Mouse (Mus musculus) heart, embryonic 11.5 days (tissue): Measurements from ENCODE around the gene Tnfsf12. TPM values are rescaled to one million over a fixed set of nuclear protein-coding genes. Genes with fewer than 3 reads are reported as not detected.

Source experiments
- ATAC-seq: fragments of 200-750 bp; cut with Nextera tagmentation; replicated peaks from 2 replicates; pipeline ENCODE4 v1.8.0; 2017; ENCODE audit warnings: moderate library complexity; ENCODE audit not compliant: insufficient number of reproducible peaks, low FRiP score, low TSS enrichment
- H3K27ac ChIP-seq: fragments of 300-500 bp; sonication (generic); 2 replicates; pipeline ENCODE4 v1.5.1; 2014; ENCODE audit warnings: mild to moderate bottlenecking, low read depth, low read length
- H3K27me3 ChIP-seq: fragments of 300-500 bp; sonication (generic); 2 replicates; pipeline ENCODE4 v1.6.1; 2014; ENCODE audit warnings: mild to moderate bottlenecking, low read length, mixed read lengths; ENCODE audit not compliant: control insufficient read depth, insufficient read depth
- H3K36me3 ChIP-seq: fragments of 300-500 bp; sonication (generic); 2 replicates; pipeline ENCODE4 v1.6.1; 2014; ENCODE audit warnings: mild to moderate bottlenecking, low read length, moderate library complexity, mixed read lengths; ENCODE audit not compliant: control insufficient read depth, insufficient read depth
- H3K4me1 ChIP-seq: fragments of 300-500 bp; sonication (generic); 2 replicates; pipeline ENCODE4 v1.6.1; 2014; ENCODE audit warnings: low read length; ENCODE audit not compliant: control insufficient read depth, insufficient read depth
- H3K4me2 ChIP-seq: fragments of 300-500 bp; sonication (generic); 2 replicates; pipeline ENCODE4 v1.6.1; 2014; ENCODE audit warnings: mild to moderate bottlenecking, moderate library complexity
- H3K4me3 ChIP-seq: fragments of 300-500 bp; sonication (generic); 2 replicates; pipeline ENCODE4 v1.5.1; 2014; ENCODE audit warnings: low read depth, low read length
- H3K9ac ChIP-seq: fragments of 300-500 bp; sonication (generic); 2 replicates; pipeline ENCODE4 v1.6.1; 2014; ENCODE audit warnings: mild to moderate bottlenecking, low read depth, low read length, moderate library complexity
- H3K9me3 ChIP-seq: fragments of 300-500 bp; sonication (generic); replicated peaks from 2 replicates; pipeline ENCODE4 v1.6.1; 2016; ENCODE audit warnings: low read length; ENCODE audit not compliant: control insufficient read depth
- WGBS: fragments of 180-500 bp; shearing (Covaris S2); extraction: QIAGEN DNeasy Blood & Tissue Kit; methylation state at CpG from one replicate; pipeline ENCODE4 v1.1.7; 2014; ENCODE audit not compliant: insufficient replicate concordance; 5-methylcytosine and 5-hydroxymethylcytosine counted together
- polyA plus RNA-seq: library from polyadenylated mRNA; unstranded; fragments of >200 nt; fragmentation: Nextera tagmentation; extraction: Ambion mirVana; gene quantifications from 2 replicates; pipeline ENCODE4 v1.2.1, GENCODE M21; 2014

Gene Tnfsf12
- polyA plus RNA-seq, 1 experiment from 2014 or later: 4.4 TPM

DNA sequence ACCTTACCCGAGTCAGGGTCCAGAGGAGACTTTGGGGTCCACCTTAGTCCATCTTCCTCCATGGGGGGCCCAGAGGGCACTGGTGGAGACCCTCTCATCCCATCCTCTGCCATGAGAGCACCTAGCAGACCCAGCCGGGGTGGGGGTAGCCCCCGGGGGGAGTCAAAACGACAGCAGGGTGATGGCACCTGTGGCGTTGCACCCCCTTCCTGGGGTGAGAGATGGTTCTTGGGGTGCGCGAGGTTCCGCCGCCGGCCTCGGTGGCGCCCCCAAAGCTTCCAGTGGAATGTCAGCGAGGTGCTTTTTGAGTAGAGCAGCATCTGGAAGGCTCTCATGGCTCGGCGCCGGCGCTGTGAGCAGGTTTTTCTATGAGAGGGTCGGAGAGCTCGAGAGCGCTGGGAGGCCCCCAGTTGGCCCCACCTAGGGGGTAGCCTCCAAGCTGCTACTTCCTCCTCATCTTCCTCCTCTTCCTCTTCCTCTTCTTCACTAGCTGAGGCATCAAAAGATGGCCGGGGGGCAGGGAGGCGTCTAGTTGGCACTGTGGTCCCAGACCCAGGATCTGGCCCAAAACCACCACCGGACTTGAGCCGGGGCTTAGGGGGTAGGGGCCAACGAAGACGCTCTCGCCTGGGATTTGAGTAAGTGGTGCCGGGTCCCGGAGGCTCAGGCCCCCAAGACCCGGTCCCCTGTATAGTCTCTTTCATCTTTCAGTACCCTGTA lies 15.4 kb downstream of the Tnfsf12 start:
- Histone ChIP-seq H3K4me2 (peak overlapping the region; percentile 96), H3K27me3 (no peaks in the 10 kb centered on the region; the same call in 1 of the 2 replicates), H3K36me3 (peaks cover 21% of the 10 kb centered on the region), H3K4me1 (peaks cover 17% of the 10 kb centered on the region), H3K9ac (peak overlapping the region; percentile 84), H3K4me3 (peak overlapping the region; percentile 80), H3K9me3 (no peaks in the 10 kb centered on the region), H3K27ac (no peak overlapping the region)
- 91% methylated on average over 30 of the region's 30 CpGs for WGBS
- ATAC-seq: no peak

DNA sequence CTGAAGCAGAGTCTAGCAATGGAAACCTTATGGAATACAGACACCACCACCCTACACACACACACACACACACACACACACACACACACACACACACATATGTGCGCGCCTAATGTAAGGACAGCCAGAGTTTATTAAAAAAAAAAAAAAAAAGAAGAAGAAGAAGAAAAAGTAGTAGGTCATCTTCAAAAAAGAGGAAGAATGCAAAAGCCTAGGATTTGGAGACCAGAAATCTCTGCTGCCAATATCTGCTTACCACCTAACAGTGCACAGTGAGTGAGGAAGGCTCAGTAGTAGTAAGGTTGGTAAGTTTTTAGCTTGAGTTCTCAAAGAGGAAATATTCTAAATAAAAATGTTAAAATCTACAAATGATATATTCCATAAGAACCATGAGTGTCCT lies 16.5 kb downstream of the Tnfsf12 start:
- H3K9ac ChIP-seq: no peak overlapping the region
- ATAC-seq: no peak
- no peak overlapping the region for H3K4me3 ChIP-seq
- H3K4me1 ChIP-seq: peaks cover 17% of the 10 kb centered on the region
- H3K4me2 ChIP-seq: no peak overlapping the region
- H3K36me3 ChIP-seq: peaks cover 30% of the 10 kb centered on the region
- H3K27me3 ChIP-seq: no peaks in the 10 kb centered on the region
- H3K27ac ChIP-seq: no peak overlapping the region
- H3K9me3 ChIP-seq: no peaks in the 10 kb centered on the region
- WGBS: 94% methylated on average over 2 of the region's 2 CpGs

DNA sequence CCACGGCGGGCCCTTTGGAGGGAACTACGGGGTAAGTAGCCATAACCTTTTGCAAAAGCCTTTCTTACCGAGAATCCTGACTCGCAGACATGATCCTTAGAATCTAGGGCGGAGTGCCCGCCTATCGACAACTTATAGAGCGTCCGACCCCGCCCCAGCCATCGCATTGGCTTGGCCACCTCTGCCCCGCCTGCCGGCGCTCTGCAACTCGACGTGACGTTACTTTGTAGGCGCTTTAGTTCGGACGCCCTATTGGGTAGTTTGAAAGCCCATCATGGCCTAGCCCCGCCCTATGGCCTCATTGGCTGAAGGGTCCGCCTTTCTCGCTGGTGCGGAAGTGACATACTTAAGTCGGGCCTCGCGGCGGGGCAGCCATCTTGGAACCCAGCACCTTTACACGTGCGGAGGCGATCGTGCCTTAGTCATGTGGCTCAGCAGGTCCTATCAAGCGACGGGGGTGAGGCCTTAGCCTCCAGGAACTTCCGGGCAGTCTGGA lies 23.4 kb downstream of the Tnfsf12 start, which contains the start of gene Eif4a1:
Gene Eif4a1 (minus strand): TSS at position 213 of the 496 bp plus-strand sequence.
- H3K4me1 ChIP-seq: peaks cover 8% of the 10 kb centered on the region; the same call in 1 of the 2 replicates
- no peaks in the 10 kb centered on the region for H3K9me3 ChIP-seq
- peak; percentile 97 for ATAC-seq
- peak within 1 kb of the TSS; percentile 100 for H3K4me3 ChIP-seq
- H3K4me2 ChIP-seq: peak within 1 kb of the TSS; percentile 84
- H3K27me3 ChIP-seq: no peaks in the 10 kb centered on the region
- H3K36me3 ChIP-seq: peaks cover 58% of the 10 kb centered on the region
- H3K9ac ChIP-seq: peak within 1 kb of the TSS; percentile 100
- WGBS: under 1% methylated on average over 36 of the region's 36 CpGs
- peak within 1 kb of the TSS; percentile 99 for H3K27ac ChIP-seq

DNA sequence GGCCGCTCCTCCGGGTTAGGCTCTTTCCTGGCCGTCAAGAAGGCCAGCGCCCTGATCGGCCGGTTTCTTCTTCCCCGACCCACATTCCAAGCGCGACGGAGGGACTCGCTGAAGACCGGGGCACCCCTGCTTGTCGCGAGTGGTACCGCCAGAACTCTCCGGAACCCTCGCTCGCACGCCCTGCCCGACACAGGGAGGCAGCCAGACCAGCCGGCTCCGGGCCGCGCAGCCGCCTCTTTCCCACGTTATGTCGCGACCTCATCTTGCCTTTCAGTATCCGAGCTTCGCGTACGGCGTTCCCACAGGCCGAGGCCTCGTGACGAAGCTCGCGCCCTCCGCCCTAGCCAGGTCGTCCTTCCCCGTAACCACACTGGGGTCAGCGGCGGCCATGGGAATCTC lies 23.9 kb downstream of the Tnfsf12 start:
- H3K4me1 ChIP-seq: peaks cover 8% of the 10 kb centered on the region; the same call in 1 of the 2 replicates
- 0 out of 2 replicates have a peak, but pooled peaks have one; percentile 17 for ATAC-seq
- no peaks in the 10 kb centered on the region for H3K27me3 ChIP-seq
- H3K9me3 ChIP-seq: no peaks in the 10 kb centered on the region
- H3K27ac ChIP-seq: peak overlapping the region; percentile 99
- under 1% methylated on average over 43 of the region's 43 CpGs for WGBS
- peak overlapping the region; percentile 84 for H3K4me2 ChIP-seq
- H3K9ac ChIP-seq: peak overlapping the region; percentile 100
- H3K36me3 ChIP-seq: peaks cover 58% of the 10 kb centered on the region
- H3K4me3 ChIP-seq: peak overlapping the region; percentile 100

DNA sequence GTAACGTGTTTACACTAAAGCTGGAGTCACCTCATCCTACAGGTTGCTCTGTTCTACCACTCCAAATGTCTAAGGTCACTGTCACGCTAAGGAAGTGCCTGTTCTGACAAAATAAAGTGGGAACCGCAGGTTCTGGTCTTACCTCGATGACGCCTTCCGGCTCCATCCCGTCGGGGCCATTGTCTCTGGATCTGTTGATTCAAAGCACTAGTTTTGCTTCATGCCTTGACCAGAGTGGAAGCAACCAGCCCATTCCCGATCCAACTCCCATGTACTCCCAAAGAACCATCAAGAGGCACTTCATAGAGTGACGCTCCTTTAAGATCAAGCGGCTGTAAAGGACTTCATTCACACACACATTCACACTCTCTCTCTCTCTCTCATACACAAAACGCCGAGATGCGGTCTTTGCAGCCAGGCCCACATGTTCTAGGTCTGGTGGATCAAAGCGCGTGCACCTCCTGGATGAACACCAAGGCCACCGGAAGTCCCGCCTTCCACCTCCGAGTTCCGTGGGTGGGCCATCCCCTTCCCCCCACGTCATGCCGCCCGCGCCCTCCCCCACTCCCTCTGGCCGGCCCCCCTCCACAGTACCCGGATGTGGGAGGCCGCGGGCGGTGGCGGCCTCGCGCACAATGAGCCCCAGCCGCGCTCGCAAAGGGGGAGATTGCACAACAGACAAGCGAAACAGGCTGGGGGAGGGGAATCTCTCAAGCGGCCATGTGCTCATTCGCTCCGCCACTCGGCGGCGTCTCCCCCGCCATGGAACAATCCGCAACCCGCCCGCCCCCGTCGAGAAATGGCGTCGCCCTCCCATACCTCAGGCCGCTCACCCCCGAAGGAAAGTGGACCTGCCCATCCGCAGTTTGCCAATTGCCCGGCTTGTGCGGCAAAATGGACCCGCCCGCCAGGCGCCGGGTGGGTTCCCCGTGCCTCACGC lies 24.6 kb downstream of the Tnfsf12 start:
- Histone ChIP-seq H3K27ac (peak overlapping the region; percentile 99), H3K27me3 (no peaks in the 10 kb centered on the region), H3K36me3 (peaks cover 56% of the 10 kb centered on the region), H3K4me1 (peaks cover 8% of the 10 kb centered on the region; the same call in 1 of the 2 replicates), H3K4me2 (peak overlapping the region; percentile 84), H3K4me3 (peak overlapping the region; percentile 100), H3K9me3 (no peaks in the 10 kb centered on the region), H3K9ac (peak overlapping the region; percentile 100)
- peak; percentile 69 for ATAC-seq
- WGBS: under 1% methylated on average over 61 of the region's 61 CpGs

DNA sequence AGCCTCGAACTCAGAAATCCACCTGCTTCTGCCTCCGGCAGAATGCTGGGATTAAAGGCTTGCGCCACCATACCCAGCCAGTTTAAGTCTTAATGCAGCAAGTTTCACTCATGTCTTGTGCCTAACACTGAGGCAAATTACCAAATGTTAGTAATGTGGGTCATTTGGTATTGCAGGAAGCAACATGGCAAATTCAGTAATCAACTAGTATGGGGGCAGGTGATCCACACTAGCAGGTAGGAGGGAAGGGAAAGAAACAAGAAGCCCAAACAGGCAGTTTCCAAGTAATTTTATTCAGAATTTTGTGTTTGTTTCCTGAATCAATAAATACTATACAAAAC lies 29.0 kb downstream of the Tnfsf12 start:
- Histone ChIP-seq H3K9ac (no peak overlapping the region), H3K36me3 (peaks cover 41% of the 10 kb centered on the region), H3K27ac (no peak overlapping the region), H3K4me1 (peaks cover 18% of the 10 kb centered on the region), H3K27me3 (no peaks in the 10 kb centered on the region), H3K9me3 (no peaks in the 10 kb centered on the region), H3K4me2 (no peak overlapping the region), H3K4me3 (no peak overlapping the region)
- no peak for ATAC-seq
- 87% methylated on average over 3 of the region's 3 CpGs for WGBS

DNA sequence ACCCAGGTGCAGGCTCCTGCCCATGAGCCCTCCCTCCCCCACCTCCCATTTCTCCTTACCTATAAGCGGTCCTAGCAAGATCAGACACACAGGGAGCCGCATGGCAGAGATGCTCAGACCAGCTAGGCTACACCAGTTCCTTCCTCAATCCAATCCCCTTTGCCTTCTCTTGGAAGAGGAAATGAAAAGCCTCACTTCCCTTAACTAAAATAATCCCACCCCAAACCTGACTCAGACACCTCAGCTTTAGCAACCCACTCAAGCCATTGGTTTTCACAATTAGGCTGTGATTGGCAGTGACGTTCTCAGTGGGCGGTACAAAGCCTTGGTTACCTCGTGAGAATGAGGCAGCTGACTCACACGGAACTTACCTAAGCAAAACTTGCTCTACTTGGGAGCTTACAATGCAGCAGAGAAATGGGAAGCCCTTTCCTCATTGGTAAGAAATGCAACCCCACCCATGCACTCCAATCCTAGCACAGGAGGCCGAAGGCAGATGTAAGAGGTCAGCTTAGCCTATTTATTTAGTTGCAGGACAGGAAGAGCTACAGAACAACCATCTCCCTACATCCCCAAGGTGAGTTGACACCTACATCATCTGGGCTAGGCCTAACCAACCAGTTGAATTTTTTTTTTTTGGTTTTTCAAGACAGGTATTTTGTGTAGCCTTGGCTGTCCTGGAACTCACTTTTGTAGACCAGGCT lies 29.5 kb downstream of the Tnfsf12 start, which contains the start of gene Cd68:
Gene Cd68 (minus strand): TSS at position 193 of the 704 bp plus-strand sequence.
- H3K9ac ChIP-seq: no peak within 1 kb of the TSS
- no peak for ATAC-seq
- WGBS: 34% methylated on average over 7 of the region's 7 CpGs

DNA sequence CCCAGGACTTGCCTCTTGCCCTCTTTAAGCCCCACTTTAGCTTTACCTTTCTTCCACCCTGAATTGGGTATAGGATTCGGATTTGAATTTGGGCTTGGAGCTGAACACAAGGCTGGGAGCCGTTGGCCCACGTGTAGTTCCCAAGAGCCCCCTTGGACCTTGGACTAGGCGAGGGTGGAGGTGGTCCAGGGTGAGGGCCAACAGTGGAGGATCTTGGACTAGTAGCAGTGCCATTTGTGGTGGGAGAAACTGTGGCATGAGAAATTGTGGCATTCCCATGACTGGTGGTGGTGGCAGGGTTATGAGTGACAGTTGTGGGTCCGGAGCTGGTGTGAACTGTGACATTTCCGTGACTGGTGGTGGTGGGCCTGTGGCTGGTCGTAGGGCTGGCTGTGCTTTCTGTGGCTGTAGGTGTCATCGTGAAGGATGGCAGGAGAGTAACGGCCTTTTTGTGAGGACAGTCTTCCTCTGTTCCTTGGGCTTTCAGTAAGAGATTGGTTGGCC lies 30.1 kb downstream of the Tnfsf12 start:
- H3K4me2 ChIP-seq: no peak overlapping the region
- peaks cover 27% of the 10 kb centered on the region for H3K4me1 ChIP-seq
- no peak for ATAC-seq
- WGBS: 80% methylated on average over 9 of the region's 9 CpGs
- H3K27me3 ChIP-seq: no peaks in the 10 kb centered on the region
- peaks cover 37% of the 10 kb centered on the region for H3K36me3 ChIP-seq
- H3K9me3 ChIP-seq: no peaks in the 10 kb centered on the region
- no peak overlapping the region for H3K27ac ChIP-seq
- H3K9ac ChIP-seq: no peak overlapping the region
- H3K4me3 ChIP-seq: no peak overlapping the region

More for the DNA sequence above, 29.5 kb downstream of the Tnfsf12 start, which contains the start of gene Cd68:
- Histone ChIP-seq H3K27me3 (no peaks in the 10 kb centered on the region), H3K4me1 (peaks cover 22% of the 10 kb centered on the region), H3K4me3 (no peak within 1 kb of the TSS), H3K9me3 (no peaks in the 10 kb centered on the region), H3K36me3 (peaks cover 41% of the 10 kb centered on the region), H3K27ac (no peak within 1 kb of the TSS; the same call in 1 of the 2 replicates), H3K4me2 (no peak within 1 kb of the TSS)
